Mouse (Mus musculus) ES-E14 (cell line): ENCODE measurements around the gene Ces4a. TPM values are rescaled to one million over a fixed set of nuclear protein-coding genes. Genes with fewer than 3 reads are reported as not detected.

Experiments used
- DNase-seq: peaks from one replicate; pipeline ENCODE4 v3.0.0-alpha.2; 2013; ENCODE audit warnings: low read depth, low spot score
- H3K27ac ChIP-seq: 2 replicates; pipeline ENCODE4 v1.5.1; 2012; ENCODE audit warnings: low read depth, mild to moderate bottlenecking, low read length, moderate library complexity, mixed read lengths; ENCODE audit not compliant: poor library complexity, insufficient read depth, severe bottlenecking
- H3K36me3 ChIP-seq: 2 replicates; pipeline ENCODE4 v1.6.1; 2012; ENCODE audit warnings: mild to moderate bottlenecking, low read length, moderate library complexity, mixed read lengths; ENCODE audit not compliant: control insufficient read depth, poor library complexity, insufficient read depth, severe bottlenecking
- H3K4me1 ChIP-seq, 2 experiments: fragments of 150-350 bp in 1 of 2; sonication (generic) in 1 of 2; 2 replicates each; pipeline ENCODE4 v1.6.1; 2012; ENCODE audit warnings: low read length in 2 of 2, mild to moderate bottlenecking in 1 of 2, mixed read lengths in 1 of 2; ENCODE audit not compliant: control insufficient read depth in 2 of 2, insufficient read depth in 2 of 2, poor library complexity in 1 of 2
- H3K4me3 ChIP-seq, 2 experiments: fragments of 150-350 bp in 1 of 2; sonication (generic) in 1 of 2; 2 replicates each; pipeline ENCODE4 v1.5.1; 2012; ENCODE audit warnings: low read length in 2 of 2, low read depth in 1 of 2, mild to moderate bottlenecking in 1 of 2, mixed read lengths in 1 of 2; ENCODE audit not compliant: insufficient read depth in 1 of 2, poor library complexity in 1 of 2, severe bottlenecking in 1 of 2
- H3K9ac ChIP-seq: 2 replicates; pipeline ENCODE4 v1.6.1; 2012; ENCODE audit warnings: low read depth, mild to moderate bottlenecking, low read length, mixed read lengths; ENCODE audit not compliant: poor library complexity, insufficient read depth, severe bottlenecking
- H3K9me3 ChIP-seq: fragments of 150-350 bp; sonication (generic); 2 replicates; pipeline ENCODE4 v1.6.1; 2012; ENCODE audit warnings: low read depth, mild to moderate bottlenecking, low read length; ENCODE audit not compliant: control insufficient read depth, insufficient read depth
- CHD2 ChIP-seq: IDR thresholded peaks from 2 replicates; pipeline ENCODE4 v1.6.1; 2014; ENCODE audit warnings: mild to moderate bottlenecking, low read depth, low read length, inconsistent platforms
- HCFC1 ChIP-seq: IDR thresholded peaks from 2 replicates; pipeline ENCODE4 v1.6.1; 2012; ENCODE audit warnings: low read length, inconsistent platforms, borderline replicate concordance; ENCODE audit not compliant: insufficient read depth
- MAFK ChIP-seq: IDR thresholded peaks from 2 replicates; pipeline ENCODE4 v1.6.1; 2014; ENCODE audit warnings: mild to moderate bottlenecking, low read depth, low read length, inconsistent platforms; ENCODE audit not compliant: insufficient read depth
- ZC3H11A ChIP-seq: IDR thresholded peaks from 2 replicates; pipeline ENCODE4 v1.6.1; 2012; ENCODE audit warnings: low read depth, mild to moderate bottlenecking, inconsistent platforms, low read length, borderline replicate concordance
- ZNF384 ChIP-seq: IDR thresholded peaks from 2 replicates; pipeline ENCODE4 v1.6.1; 2012; ENCODE audit warnings: low read depth, low read length, inconsistent platforms
- in situ Hi-C, 2 experiments: fragments of 600-800 bp; cut with MboI; formaldehyde crosslinking; loops; one replicate each; pipeline ENCODE4 v1.15.1; 2025; ENCODE audit warnings: low sequenced_read_pairs in 2 of 2, inconsistent platforms in 1 of 2; ENCODE audit not compliant: unreplicated experiment in 2 of 2
- total RNA-seq: library from RNA; depleted of rRNA; stranded (reverse); fragments of 300-350 nt; gene quantifications from 2 replicates; pipeline ENCODE4 v1.2.3, GENCODE M21; 2012

Gene Ces4a
- total RNA-seq, 1 experiment = not detected

DNA sequence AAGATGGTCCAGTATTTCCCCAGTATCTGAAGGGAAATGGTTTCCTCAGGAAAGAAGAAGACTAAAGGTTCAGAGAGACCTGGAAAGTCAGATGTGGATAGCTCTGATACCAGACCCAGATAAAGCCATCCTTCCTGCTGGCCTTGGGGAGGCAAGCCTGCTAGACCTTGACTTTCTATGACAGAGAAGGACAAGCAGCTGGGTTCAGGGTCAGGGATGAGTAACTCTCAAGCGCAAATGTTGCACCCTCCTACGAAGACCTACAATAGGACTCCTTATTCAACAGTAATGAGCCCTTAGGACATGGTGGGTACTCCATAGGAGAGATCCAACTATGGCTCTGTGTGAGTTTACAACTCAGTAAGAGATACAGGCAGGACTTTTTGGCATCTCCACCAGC is 33.6 kb downstream of the Ces4a start:
- Histone ChIP-seq H3K4me1 (peaks cover 0 to 9% of the 10 kb centered on the region in 2 experiments; a peak in 2 of 4 replicates), H3K9ac (no peak overlapping the region), H3K36me3 (no peaks in the 10 kb centered on the region), H3K4me3 (no peak overlapping the region), H3K9me3 (no peaks in the 10 kb centered on the region), H3K27ac (no peak overlapping the region)
- TF ChIP-seq CHD2 (no peak), HCFC1 (no peak), ZNF384 (no peak), ZC3H11A (no peak), MAFK (no peak)
- in situ Hi-C loops = no loop called here
- DNase-seq = no peak

DNA sequence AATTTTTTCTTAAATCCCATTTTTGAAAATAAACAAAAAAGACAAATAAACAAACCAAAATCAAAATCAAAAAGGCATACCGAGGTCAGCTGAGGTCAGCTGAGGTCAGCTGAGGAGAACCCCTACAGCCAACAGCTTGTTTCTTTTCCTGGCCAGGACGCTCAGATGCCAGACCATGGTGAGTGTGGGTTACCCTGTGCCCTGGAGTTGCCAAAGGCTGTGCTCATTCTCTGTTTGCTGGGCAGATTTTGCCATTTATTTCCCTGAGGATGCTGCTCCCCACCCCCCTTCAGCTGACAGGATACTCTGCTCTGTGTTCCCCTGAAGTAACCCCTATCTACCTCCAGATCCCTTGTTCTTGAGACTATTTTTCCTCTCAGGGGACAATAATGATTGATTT is 35.5 kb downstream of the Ces4a start:
- H3K36me3 ChIP-seq = no peaks in the 10 kb centered on the region
- DNase-seq = no peak
- H3K27ac ChIP-seq = no peak overlapping the region
- TF ChIP-seq MAFK (no peak), ZC3H11A (no peak), ZNF384 (no peak), HCFC1 (no peak)
- H3K4me3 ChIP-seq = no peak overlapping the region
- no peak overlapping the region for H3K9ac ChIP-seq
- H3K9me3 ChIP-seq = no peaks in the 10 kb centered on the region
- H3K4me1 ChIP-seq = peaks cover 1 to 9% of the 10 kb centered on the region in 2 experiments; a peak in 2 of 4 replicates
- in situ Hi-C loops = no loop called here

DNA sequence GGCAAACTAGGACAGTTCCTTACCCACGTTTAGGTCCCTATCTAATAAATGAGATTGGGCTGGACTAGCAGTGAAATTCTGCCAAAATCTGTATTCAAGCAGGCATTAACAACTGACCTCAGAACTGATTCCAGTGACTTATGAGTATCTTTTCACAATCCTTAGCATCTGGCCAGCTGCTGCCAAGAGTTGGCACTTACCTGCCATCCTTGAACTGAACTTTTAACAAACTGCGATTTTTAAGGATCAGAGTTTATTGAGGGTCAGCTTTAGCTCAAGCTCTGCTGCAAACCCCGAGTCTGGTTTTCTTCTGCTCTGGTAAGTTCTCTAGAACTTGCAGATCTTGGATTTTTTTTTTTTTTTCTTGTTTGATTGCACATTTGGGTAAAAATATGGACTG is 38.0 kb downstream of the Ces4a start:
- H3K9ac ChIP-seq = no peak overlapping the region
- in situ Hi-C loops = no loop called here
- H3K27ac ChIP-seq = no peak overlapping the region
- no peaks in the 10 kb centered on the region for H3K9me3 ChIP-seq
- no peak overlapping the region for H3K4me3 ChIP-seq
- no peak for DNase-seq
- H3K36me3 ChIP-seq = no peaks in the 10 kb centered on the region
- TF ChIP-seq HCFC1 (no peak), MAFK (no peak), ZNF384 (no peak), ZC3H11A (no peak), CHD2 (no peak)
- H3K4me1 ChIP-seq = peaks cover 2 to 3% of the 10 kb centered on the region in 2 experiments; a peak in 3 of 4 replicates

DNA sequence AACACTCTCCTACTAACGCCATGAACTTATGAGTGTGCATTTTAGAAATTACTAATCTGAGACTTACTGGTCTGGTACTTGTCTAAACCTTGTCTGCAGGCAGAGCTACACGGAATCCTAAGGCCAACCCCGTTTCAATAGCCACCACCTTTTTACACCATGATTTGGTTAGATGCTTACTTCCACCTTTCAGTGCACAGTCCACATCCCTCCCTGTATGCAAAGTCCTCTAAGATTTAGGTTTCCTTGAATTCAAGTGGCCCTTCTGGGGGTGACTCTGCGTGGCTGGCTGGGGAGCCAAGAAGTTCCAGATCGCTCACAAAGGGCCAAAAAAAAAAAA is 38.4 kb downstream of the Ces4a start:
- Histone ChIP-seq H3K4me1 (peaks cover 0 to 2% of the 10 kb centered on the region in 2 experiments; a peak in 2 of 4 replicates), H3K36me3 (no peaks in the 10 kb centered on the region), H3K4me3 (peak overlapping the region; percentile 82 to 95), H3K27ac (no peak overlapping the region), H3K9me3 (no peaks in the 10 kb centered on the region), H3K9ac (peak overlapping the region; percentile 15; the same call in 1 of the 2 replicates)
- DNase-seq = no peak
- in situ Hi-C loops = no loop called here
- peak; percentile 93 for TF ChIP-seq ZNF384
- no peak for TF ChIP-seq MAFK
- no peak for TF ChIP-seq HCFC1
- TF ChIP-seq CHD2 = no peak
- no peak for TF ChIP-seq ZC3H11A

DNA sequence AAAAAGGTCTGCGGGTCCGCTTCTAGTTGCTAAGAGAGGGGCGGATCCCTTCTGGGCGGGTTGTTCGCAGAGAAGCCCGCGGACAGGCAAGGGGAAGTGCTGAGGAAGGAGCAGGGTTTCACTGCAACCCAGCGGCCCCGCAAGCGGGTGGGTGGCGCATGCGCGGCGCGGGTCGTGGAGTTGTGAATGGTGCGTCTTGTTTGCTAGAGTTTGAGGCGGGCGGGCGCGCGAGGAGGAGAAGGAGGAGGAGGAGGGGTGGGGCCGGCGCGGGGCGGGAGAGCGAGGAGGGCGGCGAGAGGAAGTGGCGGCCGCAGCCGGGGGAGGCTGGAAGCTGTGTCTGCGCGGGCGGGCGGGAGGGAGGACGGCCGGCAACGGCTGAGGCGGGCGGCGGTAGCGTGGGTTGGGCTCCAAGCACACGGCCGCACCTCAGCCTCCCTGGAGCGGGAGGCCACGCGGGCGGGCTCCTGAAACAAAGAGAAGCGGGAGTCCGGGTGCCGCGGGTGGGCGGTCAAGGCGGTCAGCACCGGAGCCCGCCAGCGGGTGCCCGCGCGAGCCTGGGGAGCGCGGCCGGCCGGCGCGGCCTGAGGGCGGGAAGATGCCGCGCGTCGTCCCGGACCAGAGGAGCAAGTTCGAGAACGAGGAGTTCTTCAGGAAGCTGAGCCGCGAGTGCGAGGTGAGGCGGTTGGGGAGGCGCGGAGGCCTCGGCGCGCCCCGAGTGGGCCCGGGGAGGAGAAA is 38.9 kb downstream of the Ces4a start, which contains the start of gene Cbfb:
Gene Cbfb, plus strand, starts transcription at position 294 of the 735 bp plus-strand sequence.
- H3K36me3 ChIP-seq = no peaks in the 10 kb centered on the region; the same call in 1 of the 2 replicates

More for the DNA sequence above, 38.9 kb downstream of the Ces4a start, which contains the start of gene Cbfb:
- Histone ChIP-seq H3K9me3 (no peaks in the 10 kb centered on the region), H3K9ac (peak within 1 kb of the TSS; percentile 86), H3K4me3 (peak within 1 kb of the TSS; percentile 82 to 95), H3K4me1 (peaks cover 0 to 2% of the 10 kb centered on the region in 2 experiments; a peak in 1 of 4 replicates), H3K27ac (peak within 1 kb of the TSS; percentile 45; the same call in 1 of the 2 replicates)
- in situ Hi-C loops = no loop called here
- TF ChIP-seq ZNF384 (no peak), HCFC1 (no peak), ZC3H11A (no peak), MAFK (no peak), CHD2 (no peak)
- peak; percentile 97 for DNase-seq
